Mouse (Mus musculus): Measurements from ENCODE around the gene Phldb3. TPM values are rescaled to one million over a fixed set of nuclear protein-coding genes. Genes with fewer than 3 reads are reported as not detected.

The Phldb3 gene
- polyA plus RNA-seq, 1 experiment from 2014 or later: not detected

DNA sequence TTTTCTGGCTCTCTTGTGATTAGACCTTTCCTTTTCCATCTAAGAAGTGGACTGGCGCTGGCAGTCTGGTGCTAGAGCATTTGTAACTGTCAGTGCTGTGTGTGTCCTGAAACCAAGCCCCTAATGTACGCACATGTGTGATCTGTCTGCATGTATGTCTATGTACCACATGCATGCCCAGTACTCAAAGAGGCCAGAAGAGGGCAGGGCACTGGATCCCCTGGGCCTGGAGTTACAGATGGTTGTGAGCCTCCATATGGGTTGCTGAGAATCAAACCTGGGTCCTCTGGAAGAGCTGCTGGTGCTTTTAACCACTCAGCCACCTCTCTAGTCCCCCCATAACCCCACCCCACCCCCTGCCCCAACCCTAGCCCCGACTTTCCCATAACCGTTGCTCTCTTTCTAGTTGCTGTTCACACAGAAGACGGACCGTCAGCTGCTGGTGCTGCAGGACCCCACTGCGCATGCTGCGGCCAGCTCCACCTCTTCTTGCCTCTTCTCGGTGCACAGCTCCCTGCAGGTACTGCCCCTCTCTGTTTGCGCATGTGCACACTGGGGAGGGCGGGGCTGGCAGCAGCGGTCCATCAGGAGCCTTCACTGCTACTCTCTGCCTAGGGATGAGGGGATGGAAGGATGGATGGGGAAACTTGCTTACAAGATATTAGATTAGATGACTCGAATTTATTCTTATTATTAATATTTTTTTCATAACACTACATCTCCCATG, 9.3 kb downstream of the Phldb3 start:
- 54% methylated on average over 13 of the region's 13 CpGs for WGBS
- H3K36me3 ChIP-seq: no peaks in the 10 kb centered on the region
- no peak overlapping the region for H3K27ac ChIP-seq (replicated peaks)
- no peaks in the 10 kb centered on the region for H3K4me1 ChIP-seq
- no peak for DNase-seq (ENCODE audit: low spot score)
- peaks cover 17% of the 10 kb centered on the region for H3K27me3 ChIP-seq (ENCODE audit: low read depth, poor library complexity, severe bottlenecking)
- H3K9me3 ChIP-seq (replicated peaks): peaks cover 8% of the 10 kb centered on the region
- no peak overlapping the region for H3K4me3 ChIP-seq

- Histone ChIP-seq H3K4me1 (peaks cover 3% of the 10 kb centered on the region; the same call in 1 of the 2 replicates), H3K9me3 (replicated peaks) (peaks cover 8% of the 10 kb centered on the region), H3K4me3 (no peak overlapping the region), H3K36me3 (no peaks in the 10 kb centered on the region), H3K27me3 (ENCODE audit: low read depth, poor library complexity, severe bottlenecking) (peaks cover 19% of the 10 kb centered on the region), H3K27ac (replicated peaks) (no peak overlapping the region)
- 84% methylated on average over 3 of the region's 3 CpGs for WGBS
- DNase-seq (ENCODE audit: low spot score): no peak
Measured at GRCm38 (mm10) chr7:24621193-24621592, 10.6 kb downstream of the Phldb3 start.

GRCm38 (mm10) chr7:24622967-24623366, 12.4 kb downstream of the Phldb3 start:
- Histone ChIP-seq H3K36me3 (no peaks in the 10 kb centered on the region), H3K9me3 (replicated peaks) (peaks cover 8% of the 10 kb centered on the region), H3K27me3 (ENCODE audit: low read depth, poor library complexity, severe bottlenecking) (peaks cover 36% of the 10 kb centered on the region), H3K4me1 (peaks cover 6% of the 10 kb centered on the region; the same call in 1 of the 2 replicates), H3K27ac (replicated peaks) (no peak overlapping the region), H3K4me3 (no peak overlapping the region)
- no peak for DNase-seq (ENCODE audit: low spot score)
- 81% methylated on average over 6 of the region's 6 CpGs for WGBS

DNA sequence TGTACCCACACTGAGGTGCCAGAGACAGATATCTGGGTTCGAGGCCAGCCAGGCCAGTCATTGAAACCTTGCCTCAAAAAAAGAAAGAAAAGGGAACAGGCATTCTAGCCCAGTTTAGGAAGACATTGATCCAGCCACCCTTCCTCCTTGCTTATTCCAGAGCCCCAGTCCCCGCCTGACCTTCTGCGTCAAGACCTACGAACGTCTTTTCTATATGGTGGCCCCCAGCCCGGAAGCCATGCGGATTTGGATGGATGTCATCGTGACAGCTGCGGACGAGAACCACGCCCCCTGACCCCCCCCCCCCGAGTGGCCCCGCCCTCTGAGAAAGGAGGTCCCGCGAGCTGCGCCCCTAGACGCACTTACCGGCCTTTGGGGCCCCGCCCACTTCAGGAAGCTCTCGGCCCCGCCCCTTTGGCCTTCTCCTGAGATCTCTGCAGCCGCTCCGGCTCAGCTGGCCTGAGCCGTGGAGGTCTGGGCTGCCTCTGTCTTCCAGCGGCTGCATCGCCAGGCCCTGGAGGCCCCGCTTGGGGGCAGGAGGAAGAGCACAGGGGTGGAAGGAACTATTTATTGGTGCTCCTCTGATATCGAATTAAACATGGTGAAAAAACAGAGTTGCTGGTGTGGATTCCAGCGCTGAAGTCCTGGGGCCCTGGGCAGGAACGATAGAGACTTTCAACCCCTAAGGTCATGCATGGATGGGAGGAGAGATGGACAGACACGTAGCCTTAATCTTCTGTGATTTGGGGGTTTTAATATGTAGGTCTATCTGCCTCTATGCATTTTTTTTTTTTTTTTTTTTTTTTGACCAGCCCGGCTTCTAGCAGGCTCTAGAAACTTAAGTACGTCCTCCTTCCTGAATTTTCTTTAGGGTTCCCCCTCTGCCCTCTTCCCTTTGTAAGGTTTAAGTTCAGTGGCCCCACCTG, 18.4 kb downstream of the Phldb3 start:
- H3K27ac ChIP-seq (replicated peaks): peak overlapping the region; percentile 75
- peaks cover 30% of the 10 kb centered on the region for H3K27me3 ChIP-seq (ENCODE audit: low read depth, poor library complexity, severe bottlenecking)
- 8% methylated on average over 32 of the region's 33 CpGs for WGBS
- H3K4me3 ChIP-seq: peak overlapping the region; percentile 51
- no peaks in the 10 kb centered on the region for H3K36me3 ChIP-seq
- H3K4me1 ChIP-seq: peaks cover 18% of the 10 kb centered on the region
- DNase-seq (ENCODE audit: low spot score): peak; percentile 88
- H3K9me3 ChIP-seq (replicated peaks): no peaks in the 10 kb centered on the region

DNA sequence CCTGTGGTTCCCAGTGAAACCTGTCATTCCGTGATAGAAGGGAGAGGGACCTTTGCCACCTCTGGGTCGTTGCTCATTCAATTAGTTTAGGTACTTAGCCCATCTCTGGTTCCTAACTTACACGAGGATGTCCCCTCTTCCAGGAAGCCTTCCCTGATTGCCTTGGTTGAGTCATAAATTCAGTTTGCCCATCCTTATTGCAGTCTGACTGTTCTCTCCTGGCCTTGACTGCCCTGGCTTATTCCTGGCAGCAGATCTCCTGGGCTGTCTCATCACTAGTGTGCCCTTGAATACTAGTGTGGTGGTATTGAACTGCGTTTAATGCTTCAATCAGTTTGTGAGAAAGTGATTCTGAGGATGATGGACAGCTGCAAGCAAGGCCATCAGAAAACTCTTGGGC, 19.1 kb downstream of the Phldb3 start:
- peaks cover 36% of the 10 kb centered on the region for H3K27me3 ChIP-seq (ENCODE audit: low read depth, poor library complexity, severe bottlenecking)
- H3K4me3 ChIP-seq: no peak overlapping the region
- WGBS: 74% methylated on average over 4 of the region's 4 CpGs
- no peak overlapping the region for H3K27ac ChIP-seq (replicated peaks)
- DNase-seq (ENCODE audit: low spot score): no peak
- H3K9me3 ChIP-seq (replicated peaks): no peaks in the 10 kb centered on the region
- no peaks in the 10 kb centered on the region for H3K36me3 ChIP-seq
- peaks cover 18% of the 10 kb centered on the region for H3K4me1 ChIP-seq

- DNase-seq (ENCODE audit: low spot score): no peak
- no peaks in the 10 kb centered on the region for H3K36me3 ChIP-seq
- 75% methylated on average over 10 of the region's 10 CpGs for WGBS
- H3K9me3 ChIP-seq (replicated peaks): no peaks in the 10 kb centered on the region
- no peak overlapping the region for H3K27ac ChIP-seq (replicated peaks)
- H3K4me1 ChIP-seq: peaks cover 18% of the 10 kb centered on the region
- no peak overlapping the region for H3K4me3 ChIP-seq
- H3K27me3 ChIP-seq (ENCODE audit: low read depth, poor library complexity, severe bottlenecking): peaks cover 39% of the 10 kb centered on the region
Measured at GRCm38 (mm10) chr7:24630116-24630880, 19.7 kb downstream of the Phldb3 start.

GRCm38 (mm10) chr7:24636264-24636663, 25.7 kb downstream of the Phldb3 start, which contains the start of gene Lypd3:
TSS of gene Lypd3 (plus strand) at chr7:24636550.
- Histone ChIP-seq H3K27ac (replicated peaks) (no peak within 1 kb of the TSS), H3K36me3 (no peaks in the 10 kb centered on the region), H3K4me1 (peaks cover 28% of the 10 kb centered on the region), H3K27me3 (ENCODE audit: low read depth, poor library complexity, severe bottlenecking) (peaks cover 71% of the 10 kb centered on the region), H3K9me3 (replicated peaks) (no peaks in the 10 kb centered on the region), H3K4me3 (peak within 1 kb of the TSS; percentile 52)
- 15% methylated on average over 15 of the region's 15 CpGs for WGBS
- no peak for DNase-seq (ENCODE audit: low spot score)

DNA sequence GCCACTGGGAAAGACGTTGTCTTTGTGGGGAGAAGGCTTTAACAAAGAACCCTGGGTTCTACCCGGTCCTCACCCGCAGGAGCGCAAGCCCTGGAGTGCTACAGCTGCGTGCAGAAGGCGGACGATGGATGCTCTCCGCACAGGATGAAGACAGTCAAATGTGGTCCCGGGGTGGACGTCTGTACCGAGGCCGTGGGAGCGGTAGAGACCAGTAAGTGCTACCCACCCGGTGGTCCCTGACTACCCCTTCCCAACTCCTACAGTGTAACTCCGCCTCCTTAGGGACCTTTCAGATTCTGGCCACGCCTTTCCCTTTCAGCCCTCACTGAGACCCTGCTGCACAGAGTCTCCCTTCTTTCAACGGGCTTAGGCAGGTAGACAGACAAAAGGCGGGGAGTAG, 26.5 kb downstream of the Phldb3 start:
- H3K27me3 ChIP-seq (ENCODE audit: low read depth, poor library complexity, severe bottlenecking): peaks cover 79% of the 10 kb centered on the region
- 1% methylated on average over 18 of the region's 18 CpGs for WGBS
- DNase-seq (ENCODE audit: low spot score): no peak

DNA sequence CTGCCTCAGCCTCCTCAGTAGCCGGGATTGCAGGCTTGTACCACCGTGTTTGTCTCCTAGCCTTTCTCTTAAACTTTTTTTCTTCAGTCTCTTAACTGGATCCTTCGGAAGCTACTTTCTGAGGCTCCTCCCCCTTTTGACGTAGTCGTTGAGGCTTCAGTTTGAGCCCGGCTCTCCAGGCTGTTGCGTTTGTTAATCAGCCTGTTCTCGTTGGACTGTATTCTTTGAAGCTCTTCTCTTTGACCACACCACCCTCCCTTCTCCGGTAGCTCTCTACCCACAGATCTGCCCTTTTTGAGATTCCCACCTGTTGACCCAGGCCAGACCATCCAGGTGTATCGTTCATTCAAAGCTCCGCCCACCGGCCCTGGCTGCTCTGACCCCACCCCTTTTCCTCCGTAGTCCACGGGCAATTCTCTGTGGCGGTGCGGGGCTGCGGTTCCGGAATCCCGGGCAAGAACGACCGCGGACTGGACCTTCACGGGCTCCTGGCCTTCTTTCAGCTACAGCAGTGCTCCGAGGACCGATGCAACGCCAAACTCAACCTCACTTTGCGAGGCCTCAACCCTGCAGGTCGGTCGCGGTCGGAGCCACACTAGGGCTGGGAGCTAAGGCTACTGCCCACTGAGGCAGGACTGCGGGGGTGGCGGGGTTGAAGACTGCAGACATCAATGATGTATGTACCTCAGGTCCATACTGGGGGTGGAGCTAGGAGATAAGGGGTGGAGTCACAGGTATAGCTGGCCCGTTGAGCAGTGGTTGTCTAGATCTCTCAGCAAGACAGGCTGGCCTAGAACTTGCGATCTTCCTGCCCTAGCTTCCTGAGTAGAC, 27.7 kb downstream of the Phldb3 start:
- Histone ChIP-seq H3K4me3 (peak overlapping the region; percentile 52), H3K4me1 (peaks cover 28% of the 10 kb centered on the region), H3K27me3 (ENCODE audit: low read depth, poor library complexity, severe bottlenecking) (peaks cover 80% of the 10 kb centered on the region), H3K36me3 (no peaks in the 10 kb centered on the region), H3K9me3 (replicated peaks) (no peaks in the 10 kb centered on the region), H3K27ac (replicated peaks) (no peak overlapping the region)
- 3% methylated on average over 35 of the region's 35 CpGs for WGBS
- DNase-seq (ENCODE audit: low spot score): no peak

More for the DNA sequence above, 26.5 kb downstream of the Phldb3 start:
- Histone ChIP-seq H3K36me3 (no peaks in the 10 kb centered on the region), H3K4me1 (peaks cover 28% of the 10 kb centered on the region), H3K4me3 (peak overlapping the region; percentile 52), H3K9me3 (replicated peaks) (no peaks in the 10 kb centered on the region), H3K27ac (replicated peaks) (no peak overlapping the region)

DNA sequence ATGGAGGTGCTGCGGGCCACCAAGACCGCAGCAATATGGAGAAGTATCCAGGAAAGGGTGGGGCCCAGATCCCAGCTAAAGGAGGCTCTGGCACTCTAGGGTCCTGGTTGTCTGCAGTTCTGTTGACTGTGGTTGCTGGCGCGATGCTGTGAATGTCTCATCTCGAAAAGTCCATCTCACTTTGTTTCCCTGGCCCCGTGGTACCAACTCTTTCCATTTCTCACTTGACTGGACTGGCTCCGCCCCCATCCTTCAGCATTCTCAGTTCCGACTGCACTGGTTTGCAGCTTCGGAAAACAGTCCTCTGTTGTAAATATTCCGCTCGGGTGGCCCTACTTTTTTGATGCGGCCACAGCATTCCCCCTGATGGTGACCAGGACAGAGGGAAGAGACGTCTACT, 29.9 kb downstream of the Phldb3 start:
- DNase-seq (ENCODE audit: low spot score): no peak
- 64% methylated on average over 13 of the region's 13 CpGs for WGBS
- no peak overlapping the region for H3K27ac ChIP-seq (replicated peaks)
- H3K27me3 ChIP-seq (ENCODE audit: low read depth, poor library complexity, severe bottlenecking): peaks cover 67% of the 10 kb centered on the region
- H3K9me3 ChIP-seq (replicated peaks): no peaks in the 10 kb centered on the region
- no peaks in the 10 kb centered on the region for H3K36me3 ChIP-seq
- no peak overlapping the region for H3K4me3 ChIP-seq
- peaks cover 28% of the 10 kb centered on the region for H3K4me1 ChIP-seq

- peak; percentile 63 for DNase-seq (ENCODE audit: low spot score)
- WGBS: 6% methylated on average over 9 of the region's 9 CpGs
Measured at GRCm38 (mm10) chr7:24642491-24642890, 31.9 kb downstream of the Phldb3 start.

More at GRCm38 (mm10) chr7:24642491-24642890, 31.9 kb downstream of the Phldb3 start:
- Histone ChIP-seq H3K27me3 (ENCODE audit: low read depth, poor library complexity, severe bottlenecking) (peaks cover 47% of the 10 kb centered on the region), H3K4me1 (peaks cover 15% of the 10 kb centered on the region), H3K27ac (replicated peaks) (no peak overlapping the region), H3K9me3 (replicated peaks) (no peaks in the 10 kb centered on the region), H3K36me3 (no peaks in the 10 kb centered on the region), H3K4me3 (no peak overlapping the region)
